Mouse (Mus musculus) mesoderm, embryonic 11.5 days (tissue): Measurements from ENCODE around the gene Catsperg1.
A peak's percentile ranks its signal among the peaks of the same experiment; 100 is the strongest.
"Not testable (repeated sequence)": the region's sequence is repeated elsewhere in the genome, so short reads cannot be mapped to it uniquely, and the experiment has no call there.

Source experiments
- DNase-seq: peaks from one replicate; pipeline ENCODE4 v3.0.0-alpha.2; 2012; ENCODE audit warnings: low read depth, low spot score

Catsperg1 gene

DNA sequence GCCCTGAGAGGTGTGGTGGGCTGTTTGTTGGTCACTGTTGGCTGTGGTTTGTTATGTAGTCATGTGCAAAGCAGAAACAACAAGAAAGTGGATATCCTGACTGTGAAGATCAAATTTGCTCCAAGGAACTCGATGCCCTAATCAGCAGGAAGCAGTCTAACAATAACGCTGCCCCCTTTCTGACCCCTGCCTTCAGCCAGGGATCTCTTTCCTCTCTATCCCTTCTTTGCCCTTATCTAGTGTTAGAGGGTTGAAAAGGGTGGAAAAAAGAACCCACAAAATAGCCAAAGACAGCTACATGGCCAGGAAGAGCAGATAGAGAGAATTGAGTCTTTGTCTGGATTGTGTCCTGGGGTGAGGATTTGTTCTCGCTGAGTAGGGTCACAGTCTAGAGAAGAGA is 16.7 kb upstream of the Catsperg1 start:
- no peak for DNase-seq

- DNase-seq, result no peak
Measured at GRCm38 (mm10) chr7:29228202-29228601, 14.4 kb upstream of the Catsperg1 start.

DNA sequence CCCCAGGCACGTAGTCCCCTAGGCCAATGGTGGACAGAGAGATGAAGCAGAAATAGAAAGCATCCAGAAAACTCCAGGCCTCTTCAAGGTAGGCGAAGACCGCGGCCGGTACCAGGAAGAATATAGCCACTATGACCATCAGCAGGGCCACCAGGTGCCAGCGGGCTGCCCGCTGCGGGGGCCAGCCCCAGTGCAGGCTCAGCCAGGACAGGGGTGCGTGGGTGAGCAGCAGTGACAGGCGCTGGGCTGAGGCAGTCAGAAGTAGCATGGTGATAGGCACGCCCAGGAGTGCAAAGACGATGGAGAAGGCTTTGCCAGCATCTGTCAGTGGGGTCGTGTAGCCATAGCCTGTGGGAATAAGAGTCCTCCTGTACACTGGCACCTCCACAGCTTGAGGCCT is 11.7 kb upstream of the Catsperg1 start:
- DNase-seq, result no peak

GRCm38 (mm10) chr7:29224756-29225394 is 11.0 kb upstream of the Catsperg1 start:
- peak; percentile 56 for DNase-seq

GRCm38 (mm10) chr7:29214846-29215245 is 1.0 kb upstream of the Catsperg1 start:
- no peak for DNase-seq

GRCm38 (mm10) chr7:29214236-29214635 is 401 bp upstream of the Catsperg1 start:
- DNase-seq, result no peak

DNA sequence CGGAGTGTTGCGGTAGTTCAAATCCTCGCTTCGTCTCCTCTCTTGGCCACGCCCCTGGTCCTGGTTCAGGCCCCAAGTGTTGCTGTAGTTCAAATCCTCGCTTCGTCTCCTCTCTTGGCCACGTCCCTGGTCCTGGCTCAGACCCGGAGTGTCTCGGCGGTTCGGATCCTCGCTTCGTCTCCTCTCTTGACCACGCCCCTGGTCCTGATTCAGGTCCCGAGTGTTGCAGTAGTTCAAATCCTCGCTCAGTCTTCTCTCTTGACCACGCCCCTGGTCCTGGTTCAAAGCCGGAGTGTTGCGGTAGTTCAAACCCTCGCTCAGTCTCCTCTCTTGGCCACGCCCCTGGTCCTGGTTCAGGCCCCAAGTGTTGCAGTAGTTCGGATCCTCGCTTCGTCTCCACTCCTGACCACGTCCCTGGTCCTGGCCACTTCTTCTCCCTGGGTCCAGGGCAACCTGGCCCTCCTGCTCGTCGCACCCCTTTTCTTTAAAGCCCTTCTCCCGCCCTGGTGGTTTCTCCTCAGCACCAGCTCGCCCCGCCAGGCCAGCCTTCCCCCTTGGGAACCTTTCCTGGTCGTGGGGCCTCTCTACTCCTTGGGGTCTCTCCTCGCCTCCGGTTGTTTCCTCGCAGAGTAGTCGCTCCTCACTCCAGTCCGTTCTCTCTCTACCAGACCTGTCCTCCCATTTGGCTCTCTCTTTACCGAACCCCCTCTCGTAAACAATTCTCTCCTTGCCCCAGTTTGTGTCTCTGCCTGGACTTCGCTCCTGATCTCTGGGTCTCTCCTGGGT is 867 bp downstream of the Catsperg1 start:
- DNase-seq, result not testable (repeated sequence)

DNA sequence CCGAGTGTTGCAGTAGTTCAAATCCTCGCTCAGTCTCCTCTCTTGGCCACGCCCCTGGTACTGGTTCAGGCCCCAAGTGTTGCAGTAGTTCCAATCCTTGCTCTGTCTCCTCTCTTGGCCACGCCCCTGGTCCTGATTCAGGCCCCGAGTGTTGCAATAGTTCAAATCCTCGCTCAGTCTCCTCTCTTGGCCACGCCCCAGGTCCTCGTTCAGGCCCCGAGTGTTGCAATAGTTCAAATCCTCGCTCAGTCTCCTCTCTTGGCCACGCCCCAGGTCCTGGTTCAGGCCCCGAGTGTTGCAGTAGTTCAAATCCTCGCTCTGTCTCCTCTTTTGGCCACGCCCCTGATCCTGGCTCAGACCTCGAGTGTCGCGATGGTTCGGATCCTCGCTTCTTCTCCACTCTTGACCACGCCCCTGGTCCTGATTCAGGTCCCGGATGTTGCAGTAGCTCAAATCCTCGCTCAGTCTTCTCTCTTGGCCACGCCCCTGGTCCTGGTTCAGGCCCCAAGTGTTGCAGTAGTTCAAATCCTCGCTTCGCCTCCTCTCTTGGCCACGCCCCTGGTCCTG is 1.6 kb downstream of the Catsperg1 start:
- DNase-seq, result no peak

DNA sequence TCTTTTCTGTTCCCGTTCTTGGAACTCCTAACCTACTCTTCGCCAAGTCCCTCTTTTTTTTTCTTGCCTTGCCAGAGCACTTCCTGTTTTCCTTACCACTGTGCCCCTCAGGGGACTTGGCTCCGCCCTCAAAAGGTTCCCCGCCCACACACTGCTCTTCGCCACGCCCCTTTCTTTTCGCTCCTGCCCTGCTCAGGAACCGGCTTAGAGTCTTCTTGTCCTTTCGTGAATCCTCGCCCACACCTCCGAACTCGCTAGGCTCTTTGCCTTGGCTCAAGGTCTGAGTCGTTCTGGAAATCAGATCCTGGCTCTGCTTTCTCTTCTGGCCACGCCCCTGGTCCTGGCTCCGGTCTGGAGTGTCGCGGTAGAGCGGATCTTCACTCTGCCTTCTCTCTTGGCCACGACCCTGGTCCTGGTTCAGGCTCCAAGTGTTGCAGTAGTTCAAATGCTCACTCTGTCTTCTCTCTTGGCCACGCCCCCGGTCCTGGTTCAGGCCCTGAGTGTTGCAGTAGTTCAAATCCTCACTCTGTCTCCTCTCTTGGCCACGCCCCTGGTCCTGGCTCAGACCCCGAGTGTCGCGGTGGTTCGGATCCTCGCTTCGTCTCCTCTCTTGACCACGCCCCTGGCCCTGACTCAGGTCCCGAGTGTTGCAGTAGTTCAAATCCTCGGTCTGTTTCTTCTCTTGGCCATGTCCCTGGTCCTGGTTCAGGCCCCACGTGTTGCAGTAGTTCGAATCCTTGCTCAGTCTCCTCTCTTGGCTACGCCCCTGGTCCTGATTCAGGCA is 2.2 kb downstream of the Catsperg1 start:
- peak; percentile 83 for DNase-seq

GRCm38 (mm10) chr7:29211013-29211412 is 2.8 kb downstream of the Catsperg1 start:
- not testable (repeated sequence) for DNase-seq

- DNase-seq, result no peak
Measured at GRCm38 (mm10) chr7:29202577-29202976, 11.3 kb downstream of the Catsperg1 start.

- DNase-seq, result not testable (repeated sequence)
Measured at GRCm38 (mm10) chr7:29194230-29194629, 19.6 kb downstream of the Catsperg1 start.

DNA sequence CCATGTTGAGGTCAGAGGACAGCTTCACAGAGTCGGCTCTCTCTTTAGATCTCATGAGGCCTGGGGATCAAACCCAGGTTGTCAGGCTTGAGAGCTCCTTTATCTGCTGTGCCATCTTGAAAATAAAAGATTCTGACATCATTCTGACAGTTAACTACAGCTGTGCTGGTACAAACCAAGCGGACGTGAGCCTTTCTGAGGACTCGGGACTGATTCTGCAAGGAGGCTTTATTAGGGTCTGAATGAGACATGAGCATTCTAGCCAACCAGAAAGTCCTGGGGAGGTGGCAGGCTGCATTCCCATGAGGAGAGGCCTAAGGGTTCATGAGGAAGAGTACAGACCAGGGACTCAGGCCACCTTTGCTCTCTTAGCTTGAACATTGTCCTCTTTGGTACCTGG is 32.5 kb downstream of the Catsperg1 start:
- DNase-seq, result not testable (repeated sequence)

DNA sequence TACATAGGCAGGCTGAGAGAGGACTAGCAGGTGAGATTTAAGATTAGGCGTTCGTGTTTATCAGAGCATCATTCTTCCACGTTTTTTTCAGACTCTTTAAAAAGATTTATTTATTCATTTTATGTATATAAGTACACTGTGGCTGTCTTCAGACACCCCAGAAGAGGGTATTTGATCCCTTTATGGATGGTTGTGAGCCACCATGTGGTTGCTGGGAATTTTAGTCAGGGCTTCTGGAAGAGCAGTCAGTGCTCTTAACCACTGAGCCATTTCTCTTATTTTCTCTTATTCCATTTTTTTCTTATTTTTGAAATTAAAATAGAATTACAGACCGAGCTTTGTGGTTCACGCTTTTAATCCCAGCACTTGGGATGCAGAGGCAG is 33.0 kb downstream of the Catsperg1 start:
- DNase-seq, result no peak

DNA sequence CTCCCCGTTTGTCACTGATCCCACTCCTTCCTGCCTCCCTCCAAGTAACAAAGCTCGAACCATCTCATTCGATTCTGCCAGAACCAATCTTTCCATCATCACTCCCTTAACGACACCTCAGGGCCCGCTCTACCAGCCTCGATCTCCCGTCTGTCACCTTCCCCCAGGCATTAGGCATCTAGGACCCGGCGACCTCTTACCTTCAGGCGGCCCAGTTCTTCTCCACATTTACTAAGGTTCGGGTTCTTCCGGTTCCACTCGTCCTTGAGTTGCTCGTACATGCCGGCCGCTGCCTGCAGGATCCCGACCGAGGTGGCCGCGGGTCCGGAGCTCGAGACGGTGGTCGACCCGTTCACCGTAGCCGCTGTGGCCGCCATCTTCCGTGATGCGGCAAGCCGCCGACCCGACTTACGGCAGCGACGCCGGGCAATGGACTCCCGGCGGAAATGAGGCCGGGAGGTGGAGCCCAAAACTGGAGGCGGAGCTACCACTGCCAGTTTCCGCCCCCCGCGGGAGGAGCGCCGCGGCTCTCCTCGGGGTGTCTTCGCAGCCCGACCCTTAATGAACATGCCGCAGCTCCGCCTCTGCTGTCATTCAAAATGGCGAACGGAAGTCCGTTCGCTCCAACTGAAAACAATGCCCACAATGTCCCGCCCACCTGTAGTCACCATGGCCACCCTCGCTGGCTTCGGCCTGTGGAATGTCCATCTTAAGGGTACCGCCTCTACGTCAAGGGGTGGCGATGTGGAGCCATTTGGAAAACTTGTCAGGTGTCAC is 33.6 kb downstream of the Catsperg1 start, which contains the start of gene Psmd8:
TSS of gene Psmd8 (minus strand) at position 625 of the 777 bp plus-strand sequence.
- DNase-seq, result peak; percentile 99

DNA sequence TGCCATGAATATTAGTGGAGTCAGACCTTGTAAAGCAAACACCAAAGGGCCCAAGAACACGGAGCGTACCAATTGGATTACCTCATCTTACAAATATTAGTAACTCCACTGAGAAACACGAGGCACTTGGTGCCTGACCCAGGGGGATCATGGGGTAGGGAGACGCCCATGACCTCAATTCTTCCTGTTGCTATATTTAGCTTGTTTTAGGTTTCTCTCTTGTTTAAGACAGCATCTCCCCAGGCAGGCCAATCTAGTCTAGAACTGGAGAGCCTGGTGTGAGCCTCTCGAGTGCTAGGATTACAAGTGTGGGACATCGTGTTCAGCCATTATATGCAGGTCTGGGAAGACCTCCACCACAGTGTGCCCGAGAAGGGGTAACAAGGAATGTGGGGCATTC is 34.5 kb downstream of the Catsperg1 start:
- no peak for DNase-seq

DNA sequence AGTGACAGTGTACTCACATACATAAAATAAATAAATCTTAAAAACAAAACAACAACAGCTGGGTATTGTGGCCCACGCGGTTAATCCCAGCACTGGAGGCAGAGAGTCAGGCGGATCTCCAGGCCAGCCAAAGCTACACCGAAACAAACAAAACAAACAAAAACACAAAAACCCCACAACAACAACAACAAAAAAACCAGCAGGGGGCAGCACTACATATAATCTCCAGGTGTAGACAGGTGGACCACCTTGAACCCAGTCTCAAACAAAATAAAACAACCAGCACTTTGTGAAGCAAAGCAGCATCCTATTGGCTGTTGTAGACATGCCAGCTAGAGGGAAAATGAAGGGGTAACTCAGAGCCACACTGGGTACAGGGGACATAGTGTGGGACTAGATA is 35.7 kb downstream of the Catsperg1 start:
- DNase-seq, result no peak

DNA sequence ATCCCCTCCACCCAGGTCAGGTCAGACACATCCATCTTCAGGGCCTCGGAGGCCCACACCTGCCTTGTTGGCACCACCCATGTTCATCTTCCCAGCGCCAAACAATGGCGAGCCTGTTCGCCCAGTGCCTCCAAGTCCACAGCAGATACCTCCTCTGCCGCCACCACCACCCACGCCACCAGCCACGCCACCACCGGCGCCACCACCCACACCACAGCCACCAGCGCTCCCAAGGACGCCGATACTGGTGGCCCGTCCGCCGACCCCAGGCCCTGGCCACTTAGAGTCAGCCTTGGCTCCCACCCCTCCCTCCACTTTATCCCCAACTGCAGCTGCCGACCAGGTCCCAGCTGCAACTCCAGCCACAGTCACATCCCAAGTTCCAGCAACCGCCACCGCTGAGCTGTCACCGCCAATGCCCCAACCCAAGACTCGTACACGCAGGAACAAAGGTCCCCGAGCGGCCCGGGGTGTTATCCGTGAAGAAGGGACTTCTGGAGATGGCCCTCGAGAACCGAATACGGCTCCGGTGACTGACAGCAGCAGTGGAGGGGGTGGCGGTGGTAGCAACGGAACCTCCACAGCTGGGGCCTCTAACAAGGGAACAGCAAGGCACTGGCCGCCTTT is 41.3 kb downstream of the Catsperg1 start:
- DNase-seq, result no peak

GRCm38 (mm10) chr7:29171562-29172097 is 42.2 kb downstream of the Catsperg1 start:
- no peak for DNase-seq

DNA sequence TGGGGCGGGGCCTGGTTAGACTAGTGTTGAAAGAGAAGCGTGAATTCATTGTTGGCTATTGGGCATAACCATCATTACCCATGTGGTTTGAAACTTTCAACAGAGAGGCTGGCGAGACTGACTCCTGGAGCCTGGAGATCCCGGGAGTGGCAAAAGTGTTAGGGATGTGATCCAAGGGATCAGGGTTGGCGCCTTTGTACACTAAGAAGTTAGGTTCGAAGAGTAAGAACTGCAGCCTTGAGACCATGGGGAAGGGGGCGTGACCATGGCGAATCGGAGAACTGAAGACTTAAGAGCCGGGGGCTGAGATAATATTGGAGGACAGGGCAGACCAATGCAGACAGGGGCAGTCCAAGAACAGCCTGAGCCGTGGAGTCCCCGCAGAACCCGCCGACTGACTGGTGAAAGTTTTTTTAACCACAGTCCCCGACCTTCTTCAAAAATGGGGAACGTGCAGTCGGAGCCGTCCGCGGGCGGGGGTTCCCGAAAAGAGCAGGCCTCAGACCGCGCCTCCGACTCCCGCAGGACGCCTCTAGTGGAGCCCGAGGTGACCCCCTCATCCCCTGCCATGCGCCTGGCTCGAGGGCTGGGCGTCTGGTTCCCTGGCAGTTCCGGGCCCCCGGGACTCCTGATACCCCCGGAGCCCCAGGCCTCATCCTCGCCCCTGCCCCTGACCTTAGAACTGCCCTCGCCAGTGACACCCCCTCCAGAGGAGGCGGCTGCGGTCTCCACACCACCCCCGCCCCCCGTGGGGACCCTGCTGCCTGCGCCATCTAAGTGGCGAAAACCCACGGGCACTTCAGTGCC is 42.9 kb downstream of the Catsperg1 start:
- DNase-seq, result no peak
